In the genomic region with DNA sequence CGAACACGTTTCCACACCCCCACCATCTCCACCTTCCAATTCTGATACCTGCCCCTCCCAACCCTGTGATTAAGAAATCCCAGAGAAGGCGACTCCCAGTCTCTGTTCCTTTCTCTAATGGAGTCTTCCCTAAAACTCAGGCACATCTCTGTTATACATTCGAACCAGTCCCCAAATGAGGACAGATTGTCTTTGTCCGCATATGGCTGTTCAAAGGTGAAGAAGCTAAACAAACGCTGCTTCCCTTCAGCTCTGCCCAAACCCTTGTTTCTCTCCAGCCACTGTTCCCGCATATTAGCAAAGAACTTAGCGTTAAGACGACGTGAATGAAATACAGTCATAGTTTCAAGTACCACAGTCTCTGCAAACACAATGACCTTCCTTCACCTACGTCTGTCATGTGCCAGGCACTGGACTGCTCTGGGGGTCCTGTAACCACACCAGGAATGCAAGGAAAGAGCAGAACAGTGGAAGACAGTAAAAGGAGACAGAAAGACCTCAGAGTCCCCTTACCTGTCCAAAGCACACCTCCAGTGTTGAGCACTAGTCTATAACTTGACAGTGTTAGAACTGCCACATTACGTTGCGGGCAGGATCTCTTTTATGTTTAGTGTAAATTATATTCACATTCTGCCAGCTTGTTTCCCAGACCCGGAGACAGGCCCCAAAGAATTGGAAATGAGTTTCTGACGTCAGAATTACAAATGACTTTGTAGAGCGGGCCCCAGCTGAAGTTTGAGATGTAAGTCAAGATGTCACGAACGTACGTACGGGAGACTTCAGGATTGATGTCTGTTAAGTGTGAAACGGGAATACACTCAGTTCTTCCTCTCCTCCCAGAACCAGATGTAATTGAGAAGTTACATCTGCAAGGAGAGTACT, we compare ENCODE assay signal across 8 mouse cellular contexts. TPM values are rescaled to one million over a fixed set of nuclear protein-coding genes. Genes with fewer than 3 reads are reported as not detected.
DNase-seq lines count a peak whose midpoint lies in the region; ATAC-seq and TF ChIP-seq lines count a peak whose summit lies in the region.

A gene (minus strand): TSS at position 51 of the 882 bp plus-strand sequence.

- H3K4me3 ChIP-seq in left cerebral cortex, adult 2 months, result peak within 1 kb of the TSS; percentile 54
- peak within 1 kb of the TSS; percentile 91 for H3K4me3 ChIP-seq in embryonic facial prominence, embryonic 15.5 days (replicated peaks)
- H3K4me3 ChIP-seq in myocyte, result peak within 1 kb of the TSS; percentile 40

- H3K9ac ChIP-seq in embryonic facial prominence, embryonic 15.5 days, result peak within 1 kb of the TSS; percentile 90

- H3ac ChIP-seq in myocyte (ENCODE audit: control insufficient read depth, insufficient read length), result peak within 1 kb of the TSS; percentile 40

- ATAC-seq in embryonic facial prominence, embryonic 15.5 days (ENCODE audit: insufficient number of reproducible peaks, low FRiP score, low TSS enrichment, low read depth), result no peak

- 42% methylated on average over 21 of the region's 21 CpGs for WGBS in embryonic facial prominence, embryonic 15.5 days

- intact Hi-C loops in left cerebral cortex, adult 2 months (cut with DNase I), result no loop called here

- TF ChIP-seq CTCF in left cerebral cortex, adult 2 months (IDR thresholded peaks at IDR 0.05), result no peak

- peaks cover 38% of the 10 kb centered on the region for H3K4me1 ChIP-seq in embryonic facial prominence, embryonic 15.5 days

- peak within 1 kb of the TSS; percentile 87 for H3K27ac ChIP-seq in left cerebral cortex, adult 2 months
- peak within 1 kb of the TSS; percentile 97 for H3K27ac ChIP-seq in embryonic facial prominence, embryonic 15.5 days (replicated peaks)

- H3K36me3 ChIP-seq in embryonic facial prominence, embryonic 15.5 days, result no peaks in the 10 kb centered on the region
- no peaks in the 10 kb centered on the region for H3K36me3 ChIP-seq in myocyte (ENCODE audit: control insufficient read depth, insufficient read depth)

- peak within 1 kb of the TSS; percentile 68 for H3K4me2 ChIP-seq in embryonic facial prominence, embryonic 15.5 days (replicated peaks)
- H3K4me2 ChIP-seq in myocyte (ENCODE audit: low read depth), result peak within 1 kb of the TSS; percentile 92

- peaks cover under 1% of the 10 kb centered on the region for H3K79me2 ChIP-seq in myocyte (ENCODE audit: control insufficient read depth, insufficient read depth)

- H3K9me3 ChIP-seq in embryonic facial prominence, embryonic 15.5 days (replicated peaks), result no peaks in the 10 kb centered on the region

- no peaks in the 10 kb centered on the region for H3K27me3 ChIP-seq in embryonic facial prominence, embryonic 15.5 days
- H3K27me3 ChIP-seq in myocyte (ENCODE audit: control insufficient read depth, insufficient read depth, insufficient read length), result no peaks in the 10 kb centered on the region

- no peak for TF ChIP-seq POLR2A in myocyte (IDR thresholded peaks at IDR 0.05; ENCODE audit: insufficient read length, low read depth)

- no peak for DNase-seq in left cerebral cortex, adult 2 months (ENCODE audit: extremely low spot score in 1 of 2, low spot score in 2 of 2)
- DNase-seq in left cerebral cortex, adult 9 months (ENCODE audit: low spot score in 2 of 2), result no peak
- no peak for DNase-seq in layer of hippocampus, postnatal 14 days (ENCODE audit: low spot score in 2 of 2)
- no peak for DNase-seq in right cerebral cortex, postnatal 25 days
- no peak for DNase-seq in kidney, postnatal 25 days
- DNase-seq in adrenal gland, adult 18-20 months (ENCODE audit: low spot score in 2 of 2), result no peak

TF ChIP-seq in myocyte, 11 proteins besides CTCF, POLR2A, EP300 and RAD21:
- no peak for TF ChIP-seq POLR2AphosphoS2 (IDR thresholded peaks at IDR 0.05; ENCODE audit: insufficient read length, low read depth)
- no peak for TF ChIP-seq USF1 (IDR thresholded peaks at IDR 0.05; ENCODE audit: low read depth)
- no peak for TF ChIP-seq MAX (IDR thresholded peaks at IDR 0.05; ENCODE audit: low read depth)
- TF ChIP-seq MYOG (IDR thresholded peaks at IDR 0.05; ENCODE audit: control insufficient read depth in 1 of 3, insufficient read depth in 1 of 3, insufficient read length in 2 of 3, low read depth in 2 of 3), result no peak
- TF ChIP-seq MYOD1 (IDR thresholded peaks at IDR 0.05; ENCODE audit: control insufficient read depth in 1 of 3, insufficient read length in 2 of 3, low read depth in 2 of 3), result no peak
- no peak for TF ChIP-seq TCF12 (IDR thresholded peaks at IDR 0.05; ENCODE audit: insufficient read depth, poor library complexity, severe bottlenecking)
- no peak for TF ChIP-seq SRF (IDR thresholded peaks at IDR 0.05; ENCODE audit: control insufficient read depth, insufficient read length, low read depth)
- TF ChIP-seq TCF3 (IDR thresholded peaks at IDR 0.05; ENCODE audit: insufficient read length, low read depth), result no peak
- no peak for TF ChIP-seq REST (IDR thresholded peaks at IDR 0.05; ENCODE audit: insufficient read depth, insufficient read length)
- no peak for TF ChIP-seq E2F4 (IDR thresholded peaks at IDR 0.05; ENCODE audit: insufficient read depth)
- no peak for TF ChIP-seq CEBPB (IDR thresholded peaks at IDR 0.05; ENCODE audit: insufficient read depth, poor library complexity, severe bottlenecking)
TF ChIP-seq in myocyte: peak in this region for 0.

RNA-seq across cellular contexts. Expression of the gene that starts here (rescaled TPM):
- total RNA-seq in left cerebral cortex, adult 2 months (2021), result 10 to 100 TPM; 12.5 to 14.5 TPM
- 20.1 and 22.7 TPM in 2 replicates for polyA plus RNA-seq in embryonic facial prominence, embryonic 15.5 days (2015; fragmentation: Nextera tagmentation; extraction: Ambion mirVana)
- 10 to 100 TPM; 21.9 to 22.4 TPM for total RNA-seq in layer of hippocampus, postnatal 14 days (2021)
- polyA plus RNA-seq in myocyte (2012; fragmentation: generic; extraction: Trizol), result 6.9 TPM
- 1 to 10 TPM; 1.6 to 1.7 TPM for total RNA-seq in adrenal gland, adult 18-20 months (2021)

Comparison
In these comparisons a context has a peak if more than half of its experiments do, and no peak if none do; other contexts are left out.
1. RNA of the gene that starts here (total RNA-seq): 21.9 to 22.4 TPM in layer of hippocampus, postnatal 14 days and 12.5 to 14.5 TPM in left cerebral cortex, adult 2 months; 1.6 to 1.7 TPM in adrenal gland, adult 18-20 months; every median in the first group is over 4 times any median in the second.
2. H3K4me3 ChIP-seq: peak in every context shown above with its lines; median percentile 91 in embryonic facial prominence, embryonic 15.5 days; 54 in left cerebral cortex, adult 2 months; 40 in myocyte.